In the genomic region with DNA sequence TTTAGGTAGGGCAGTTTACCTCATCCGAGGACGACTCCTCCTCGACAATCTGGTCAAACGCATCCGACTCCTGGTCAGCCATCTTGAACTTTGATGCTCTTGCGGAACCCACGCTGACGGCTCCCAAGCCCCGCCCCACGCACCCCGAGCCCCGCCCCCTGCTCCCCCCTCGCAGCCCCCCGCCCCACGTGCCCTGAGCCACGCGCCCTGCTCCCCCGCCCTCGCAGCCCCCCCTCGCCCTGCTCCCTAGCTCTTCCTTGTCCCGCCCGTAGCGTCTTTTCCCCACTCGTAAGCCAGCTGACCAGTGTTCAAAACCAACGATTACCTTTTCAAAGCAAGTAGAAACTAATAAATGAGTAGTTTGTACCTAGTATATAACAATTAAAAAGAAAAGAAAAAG, we compare ENCODE assay signal across 8 mouse cellular contexts. TPM values are rescaled to one million over a fixed set of nuclear protein-coding genes. Genes with fewer than 3 reads are reported as not detected.
A peak's percentile ranks its signal among the peaks of the same experiment; 100 is the strongest.
DNase-seq lines count a peak whose midpoint lies in the region; ATAC-seq and TF ChIP-seq lines count a peak whose summit lies in the region.

A gene (minus strand): TSS at position 101 of the 400 bp plus-strand sequence.

- H3K36me3 ChIP-seq in CH12.LX (replicated peaks in 1 of 2; ENCODE audit: control insufficient read depth in 1 of 2, insufficient read depth in 1 of 2, low read length in 1 of 2), result no peaks in the 10 kb centered on the region
- H3K36me3 ChIP-seq in forebrain, embryonic 14.5 days (ENCODE audit: control insufficient read depth, insufficient read depth, low read length), result no peaks in the 10 kb centered on the region; the same call in 1 of the 2 replicates
- H3K36me3 ChIP-seq in neural tube, embryonic 14.5 days (ENCODE audit: control insufficient read depth, insufficient read depth, low read length), result no peaks in the 10 kb centered on the region

- no peak for TF ChIP-seq EP300 in CH12.LX (IDR thresholded peaks at IDR 0.05; ENCODE audit: low read length)

- H3K27me3 ChIP-seq in CH12.LX (replicated peaks), result no peaks in the 10 kb centered on the region
- H3K27me3 ChIP-seq in forebrain, embryonic 14.5 days (replicated peaks; ENCODE audit: control insufficient read depth, insufficient read depth, low read length), result no peaks in the 10 kb centered on the region
- no peaks in the 10 kb centered on the region for H3K27me3 ChIP-seq in neural tube, embryonic 14.5 days (ENCODE audit: control insufficient read depth, insufficient read depth, low read length)

- ATAC-seq in forebrain, embryonic 14.5 days, result no peak
- no peak for ATAC-seq in neural tube, embryonic 14.5 days (ENCODE audit: low read depth)

- H3K4me2 ChIP-seq in CH12.LX (ENCODE audit: insufficient read depth, low read depth, poor library complexity, severe bottlenecking), result peak within 1 kb of the TSS; percentile 7; the same call in 1 of the 2 replicates
- peak within 1 kb of the TSS; percentile 45 for H3K4me2 ChIP-seq in forebrain, embryonic 14.5 days (ENCODE audit: low read length)
- peak within 1 kb of the TSS; percentile 45 for H3K4me2 ChIP-seq in neural tube, embryonic 14.5 days (ENCODE audit: low read depth, low read length)

- dilution Hi-C loops in CH12.LX (cut with MboI; ENCODE audit: extremely low pct_ligation_motif_present, extremely low pct_unique_long_range_greater_than_20kb, low sequenced_read_pairs), result no loop called here

- in situ Hi-C loops in CH12.LX (cut with MboI; ENCODE audit: low pct_ligation_motif_present, low pct_unique_long_range_greater_than_20kb, low sequenced_read_pairs), result no loop called here

- intact Hi-C loops in left cerebral cortex, postnatal 14 days (cut with DNase I), result no loop called here

- H3K4me3 ChIP-seq in CH12.LX (replicated peaks in 1 of 3; ENCODE audit: low read depth in 2 of 3, low read length in 2 of 3, poor library complexity in 1 of 3), result peak within 1 kb of the TSS in 2 of 3 experiments; percentile 61 to 69
- H3K4me3 ChIP-seq in forebrain, embryonic 14.5 days (ENCODE audit: low read depth, low read length), result peak within 1 kb of the TSS; percentile 47
- peak within 1 kb of the TSS; percentile 52 for H3K4me3 ChIP-seq in neural tube, embryonic 14.5 days (ENCODE audit: low read depth, low read length)

- no peak within 1 kb of the TSS for H3K27ac ChIP-seq in CH12.LX (ENCODE audit: insufficient read depth, low read depth)
- peak within 1 kb of the TSS; percentile 82; the same call in 1 of the 2 replicates for H3K27ac ChIP-seq in forebrain, embryonic 14.5 days (ENCODE audit: low read depth, low read length)
- peak within 1 kb of the TSS; percentile 89 for H3K27ac ChIP-seq in neural tube, embryonic 14.5 days (ENCODE audit: low read depth, low read length)

- H3K79me2 ChIP-seq in CH12.LX (replicated peaks; ENCODE audit: control insufficient read depth, extremely low read depth, insufficient read depth, poor library complexity, severe bottlenecking), result no peaks in the 10 kb centered on the region

- no peak for TF ChIP-seq CTCF in CH12.LX (conservative IDR thresholded peaks at IDR 0.05 in 1 of 2, IDR thresholded peaks at IDR 0.05 in 1 of 2; ENCODE audit: low read depth in 2 of 2, low read length in 2 of 2)

- TF ChIP-seq POLR2A in CH12.LX (IDR thresholded peaks at IDR 0.05; ENCODE audit: low read depth, low read length), result no peak

- no peak for DNase-seq in frontal cortex, adult 2 months (ENCODE audit: extremely low spot score in 1 of 2, low spot score in 1 of 2)
- DNase-seq in frontal cortex, postnatal 14 days (ENCODE audit: low spot score in 2 of 2), result no peak
- DNase-seq in CH12.LX (ENCODE audit: extremely low read depth), result no peak
- no peak for DNase-seq in forebrain, embryonic 14.5 days (ENCODE audit: low spot score)
- no peak for DNase-seq in left cerebral cortex, postnatal 14 days (ENCODE audit: low spot score in 2 of 2)
- DNase-seq in natural killer cell, adult 2 months (ENCODE audit: low spot score in 2 of 2), result no peak
- no peak for DNase-seq in cerebellum, postnatal 4 days (ENCODE audit: low spot score in 2 of 2)

- H3K9me3 ChIP-seq in CH12.LX (replicated peaks; ENCODE audit: low read length), result no peaks in the 10 kb centered on the region
- H3K9me3 ChIP-seq in forebrain, embryonic 14.5 days (replicated peaks; ENCODE audit: control insufficient read depth, low read length), result no peaks in the 10 kb centered on the region
- H3K9me3 ChIP-seq in neural tube, embryonic 14.5 days (ENCODE audit: control insufficient read depth, low read length), result no peaks in the 10 kb centered on the region

- H3K9ac ChIP-seq in CH12.LX (ENCODE audit: insufficient read depth, low read depth), result no peak within 1 kb of the TSS
- peak within 1 kb of the TSS; percentile 73 for H3K9ac ChIP-seq in forebrain, embryonic 14.5 days (ENCODE audit: low read length)
- peak within 1 kb of the TSS; percentile 69; the same call in 1 of the 2 replicates for H3K9ac ChIP-seq in neural tube, embryonic 14.5 days (replicated peaks; ENCODE audit: low read depth, low read length)

- H3K4me1 ChIP-seq in CH12.LX (ENCODE audit: control insufficient read depth in 1 of 2, insufficient read depth in 2 of 2), result no peaks in the 10 kb centered on the region
- H3K4me1 ChIP-seq in forebrain, embryonic 14.5 days (ENCODE audit: control insufficient read depth, insufficient read depth, low read length), result no peaks in the 10 kb centered on the region
- no peaks in the 10 kb centered on the region for H3K4me1 ChIP-seq in neural tube, embryonic 14.5 days (ENCODE audit: control insufficient read depth, insufficient read depth, low read length)

- no peak for TF ChIP-seq RAD21 in CH12.LX (IDR thresholded peaks at IDR 0.05; ENCODE audit: low read depth, low read length)

- 92% methylated on average over 25 of the region's 25 CpGs for WGBS in forebrain, embryonic 14.5 days
- 92% methylated on average over 25 of the region's 25 CpGs for WGBS in neural tube, embryonic 14.5 days

TF ChIP-seq in CH12.LX, 34 proteins besides CTCF, POLR2A, EP300 and RAD21:
- TF ChIP-seq ZNF384 (IDR thresholded peaks at IDR 0.05; ENCODE audit: low read depth, low read length), result no peak
- TF ChIP-seq KAT2A (IDR thresholded peaks at IDR 0.05; ENCODE audit: insufficient replicate concordance, low read length), result no peak
- TF ChIP-seq ELF1 (IDR thresholded peaks at IDR 0.05; ENCODE audit: low read depth, low read length), result no peak
- no peak for TF ChIP-seq TBP (conservative IDR thresholded peaks at IDR 0.05; ENCODE audit: low read depth, low read length)
- TF ChIP-seq TCF12 (IDR thresholded peaks at IDR 0.05; ENCODE audit: low read depth, low read length), result no peak
- TF ChIP-seq CHD2 (IDR thresholded peaks at IDR 0.05; ENCODE audit: low read length), result no peak
- no peak for TF ChIP-seq GABPA (IDR thresholded peaks at IDR 0.05; ENCODE audit: insufficient replicate concordance, low read depth, low read length)
- TF ChIP-seq USF2 (conservative IDR thresholded peaks at IDR 0.05; ENCODE audit: low read depth, low read length), result no peak
- TF ChIP-seq ZKSCAN1 (IDR thresholded peaks at IDR 0.05; ENCODE audit: borderline replicate concordance, low read depth, low read length), result no peak
- TF ChIP-seq E2F4 (IDR thresholded peaks at IDR 0.05; ENCODE audit: insufficient replicate concordance, low read depth, low read length), result no peak
- no peak for TF ChIP-seq NRF1 (IDR thresholded peaks at IDR 0.05; ENCODE audit: low read depth, low read length)
- no peak for TF ChIP-seq ZMIZ1 (IDR thresholded peaks at IDR 0.05; ENCODE audit: low read depth, low read length)
- no peak for TF ChIP-seq ETS1 (conservative IDR thresholded peaks at IDR 0.05; ENCODE audit: low read depth, low read length)
- TF ChIP-seq RCOR1 (conservative IDR thresholded peaks at IDR 0.05; ENCODE audit: low read depth, low read length), result no peak
- no peak for TF ChIP-seq ZC3H11A (IDR thresholded peaks at IDR 0.05; ENCODE audit: low read depth, low read length)
- no peak for TF ChIP-seq PAX5 (IDR thresholded peaks at IDR 0.05; ENCODE audit: low read length)
- no peak for TF ChIP-seq CHD1 (IDR thresholded peaks at IDR 0.05; ENCODE audit: low read depth, low read length)
- TF ChIP-seq JUN (IDR thresholded peaks at IDR 0.05; ENCODE audit: insufficient read depth, low read depth, low read length), result no peak
- TF ChIP-seq POLR2AphosphoS2 (IDR thresholded peaks at IDR 0.05; ENCODE audit: low read depth, low read length), result no peak

RNA-seq across cellular contexts. Expression of the gene that starts here (rescaled TPM):
- polyA plus RNA-seq in frontal cortex, adult 2 months (2012; rRNA removed), result 24.4 and 24.9 TPM in 2 replicates
- 1.7 and 3.1 TPM in 2 replicates for total RNA-seq in CH12.LX (2012; rRNA removed)
- 6.8 and 7.6 TPM in 2 replicates for total RNA-seq in CH12.LX (2014; rRNA removed)
- 3.8 and 4.3 TPM in 2 replicates for polyA plus RNA-seq in CH12.LX (2012; ENCODE audit: insufficient read length, low read depth)
- 19.1 and 19.7 TPM in 2 replicates for polyA plus RNA-seq in forebrain, embryonic 14.5 days (2014; fragmentation: Nextera tagmentation; extraction: Ambion mirVana)
- 10 to 100 TPM; 23.0 to 25.9 TPM for total RNA-seq in left cerebral cortex, postnatal 14 days (2021)
- 22.2 and 24.7 TPM in 2 replicates for polyA plus RNA-seq in neural tube, embryonic 14.5 days (2014; fragmentation: Nextera tagmentation; extraction: Ambion mirVana)
